Mouse (Mus musculus): ENCODE results near the gene Snx3.

- TF ChIP-seq CTCF (IDR thresholded peaks at IDR 0.05; ENCODE audit: borderline replicate concordance, extremely low read depth, insufficient read depth, insufficient read length), result no peak
- no peak for TF ChIP-seq POLR2A (IDR thresholded peaks at IDR 0.05; ENCODE audit: borderline replicate concordance, extremely low read depth, insufficient read depth, insufficient read length, poor library complexity, severe bottlenecking)
These were observed 1.2 kb upstream of the Snx3 start for GRCm38 (mm10) chr10:42500611-42501010.
